Mouse (Mus musculus): ENCODE results near the gene Vmn2r43. TPM values are rescaled to one million over a fixed set of nuclear protein-coding genes. Genes with fewer than 3 reads are reported as not detected.

Vmn2r43 gene
- not detected for polyA plus RNA-seq (2014; fragmentation: Illumina TruSeq; extraction: RNeasy Lipid Tissue Mini Kit (QIAGEN cat#74804); ENCODE audit: low replicate concordance)

GRCm38 (mm10) chr7:8260499-8260898, at the start of gene Vmn2r43:
TSS of gene Vmn2r43 (minus strand) at chr7:8260599.

GRCm38 (mm10) chr7:8200220-8200619, 60.2 kb downstream of the Vmn2r43 start, which contains the start of gene Vmn2r42:
TSS of gene Vmn2r42 (minus strand) at chr7:8200320.

Other genes starting within 250 kb of the Vmn2r43 start
- not detected for gene Vmn2r41, start 98.9 kb downstream of the Vmn2r43 start, polyA plus RNA-seq (2014; fragmentation: Illumina TruSeq; extraction: RNeasy Lipid Tissue Mini Kit (QIAGEN cat#74804); ENCODE audit: low replicate concordance)
- gene Vmn2r42, start 60.3 kb downstream of the Vmn2r43 start, polyA plus RNA-seq (2014; fragmentation: Illumina TruSeq; extraction: RNeasy Lipid Tissue Mini Kit (QIAGEN cat#74804); ENCODE audit: low replicate concordance) = not detected
- not detected for gene Vmn2r44, start 122.7 kb upstream of the Vmn2r43 start, polyA plus RNA-seq (2014; fragmentation: Illumina TruSeq; extraction: RNeasy Lipid Tissue Mini Kit (QIAGEN cat#74804); ENCODE audit: low replicate concordance)
- gene Vmn2r45, start 228.5 kb upstream of the Vmn2r43 start, polyA plus RNA-seq (2014; fragmentation: Illumina TruSeq; extraction: RNeasy Lipid Tissue Mini Kit (QIAGEN cat#74804); ENCODE audit: low replicate concordance) = not detected

Data from small intestine, adult 10 weeks (tissue).